Mouse (Mus musculus) kidney, embryonic 14.5 days (tissue): ENCODE results near the gene Ltbp1. TPM values are rescaled to one million over a fixed set of nuclear protein-coding genes. Genes with fewer than 3 reads are reported as not detected.

Experiments used
- ATAC-seq: fragments of 200-750 bp; cut with Nextera tagmentation; 2 replicates; pipeline ENCODE4 v1.8.0; 2017; ENCODE audit warnings: moderate number of reproducible peaks, mild to moderate bottlenecking, moderate TSS enrichment, moderate library complexity; ENCODE audit not compliant: low FRiP score, low TSS enrichment
- H3K27ac ChIP-seq: fragments of 300-500 bp; sonication (generic); 2 replicates; pipeline ENCODE4 v1.5.1; 2014; ENCODE audit warnings: low read depth, mild to moderate bottlenecking, low read length, moderate library complexity, mixed read lengths
- H3K27me3 ChIP-seq: fragments of 300-500 bp; sonication (generic); 2 replicates; pipeline ENCODE4 v1.6.1; 2014; ENCODE audit warnings: mild to moderate bottlenecking, low read length; ENCODE audit not compliant: control insufficient read depth, insufficient read depth
- H3K36me3 ChIP-seq: fragments of 300-500 bp; sonication (generic); 2 replicates; pipeline ENCODE4 v1.6.1; 2014; ENCODE audit warnings: low read length, mixed read lengths; ENCODE audit not compliant: control insufficient read depth, insufficient read depth
- H3K4me1 ChIP-seq: fragments of 300-500 bp; sonication (generic); 2 replicates; pipeline ENCODE4 v1.6.1; 2014; ENCODE audit warnings: low read length, mixed read lengths; ENCODE audit not compliant: control insufficient read depth, insufficient read depth
- H3K4me2 ChIP-seq: fragments of 300-500 bp; sonication (generic); replicated peaks from 2 replicates; pipeline ENCODE4 v1.6.1; 2014; ENCODE audit warnings: low read depth, mild to moderate bottlenecking, low read length
- H3K4me3 ChIP-seq: fragments of 300-500 bp; sonication (generic); 2 replicates; pipeline ENCODE4 v1.5.1; 2014; ENCODE audit warnings: mild to moderate bottlenecking, low read length
- H3K9ac ChIP-seq: fragments of 300-500 bp; sonication (generic); 2 replicates; pipeline ENCODE4 v1.6.1; 2014; ENCODE audit warnings: low read depth, mild to moderate bottlenecking, low read length, moderate library complexity
- H3K9me3 ChIP-seq: fragments of 300-500 bp; sonication (generic); 2 replicates; pipeline ENCODE4 v1.6.1; 2016; ENCODE audit warnings: low read length; ENCODE audit not compliant: control insufficient read depth
- WGBS: fragments of 180-500 bp; shearing (Covaris S2); extraction: QIAGEN DNeasy Blood & Tissue Kit; methylation state at CpG from one replicate; pipeline ENCODE4 v1.1.7; 2014; 5-methylcytosine and 5-hydroxymethylcytosine counted together
- polyA plus RNA-seq: library from polyadenylated mRNA; unstranded; fragments of >200 nt; fragmentation: Nextera tagmentation; extraction: Ambion mirVana; gene quantifications from 2 replicates; pipeline ENCODE4 v1.2.1, GENCODE M21; 2014

Gene Ltbp1
- polyA plus RNA-seq, 1 experiment from 2014 or later = 54.7 TPM

GRCm38 (mm10) chr17:75199694-75200093, 194.3 kb downstream of the Ltbp1 start:
- Histone ChIP-seq H3K36me3 (no peaks in the 10 kb centered on the region), H3K4me3 (no peak overlapping the region), H3K9ac (no peak overlapping the region), H3K9me3 (no peaks in the 10 kb centered on the region), H3K27ac (no peak overlapping the region), H3K4me1 (peaks cover 5% of the 10 kb centered on the region), H3K27me3 (no peaks in the 10 kb centered on the region), H3K4me2 (no peak overlapping the region)
- no peak for ATAC-seq
- WGBS = 81% methylated on average over 9 of the region's 9 CpGs

- Histone ChIP-seq H3K9me3 (no peaks in the 10 kb centered on the region), H3K9ac (no peak overlapping the region), H3K4me1 (peaks cover 19% of the 10 kb centered on the region), H3K4me2 (no peak overlapping the region), H3K27me3 (no peaks in the 10 kb centered on the region), H3K4me3 (no peak overlapping the region), H3K36me3 (no peaks in the 10 kb centered on the region), H3K27ac (no peak overlapping the region)
- WGBS = 89% methylated on average over 3 of the region's 3 CpGs
- no peak for ATAC-seq
These were observed 196.9 kb downstream of the Ltbp1 start for GRCm38 (mm10) chr17:75202314-75202713.

- Histone ChIP-seq H3K9ac (no peak overlapping the region), H3K9me3 (no peaks in the 10 kb centered on the region), H3K27ac (no peak overlapping the region), H3K4me2 (no peak overlapping the region), H3K4me3 (no peak overlapping the region), H3K36me3 (no peaks in the 10 kb centered on the region), H3K27me3 (no peaks in the 10 kb centered on the region), H3K4me1 (peaks cover 19% of the 10 kb centered on the region)
- 86% methylated on average over 1 of the region's 1 CpGs for WGBS
- ATAC-seq = no peak
These were observed 198.7 kb downstream of the Ltbp1 start for GRCm38 (mm10) chr17:75204065-75204464.

GRCm38 (mm10) chr17:75206281-75206680, 200.9 kb downstream of the Ltbp1 start:
- no peak overlapping the region for H3K27ac ChIP-seq
- H3K4me3 ChIP-seq = no peak overlapping the region
- H3K4me1 ChIP-seq = peaks cover 19% of the 10 kb centered on the region
- WGBS = 52% methylated on average over 3 of the region's 3 CpGs
- H3K36me3 ChIP-seq = no peaks in the 10 kb centered on the region
- H3K4me2 ChIP-seq = no peak overlapping the region
- H3K9ac ChIP-seq = no peak overlapping the region
- no peaks in the 10 kb centered on the region for H3K27me3 ChIP-seq
- no peak for ATAC-seq
- no peaks in the 10 kb centered on the region for H3K9me3 ChIP-seq

GRCm38 (mm10) chr17:75208164-75208698, 202.9 kb downstream of the Ltbp1 start:
- no peak overlapping the region for H3K4me3 ChIP-seq
- peaks cover 19% of the 10 kb centered on the region for H3K4me1 ChIP-seq
- H3K9me3 ChIP-seq = no peaks in the 10 kb centered on the region
- peak overlapping the region; percentile 24; the same call in 1 of the 2 replicates for H3K27ac ChIP-seq
- H3K9ac ChIP-seq = no peak overlapping the region
- no peaks in the 10 kb centered on the region for H3K36me3 ChIP-seq
- H3K27me3 ChIP-seq = no peaks in the 10 kb centered on the region
- no peak overlapping the region for H3K4me2 ChIP-seq
- peak; percentile 77; the same call in 1 of the 2 replicates for ATAC-seq
- WGBS = 35% methylated on average over 7 of the region's 7 CpGs

GRCm38 (mm10) chr17:75210526-75210925, 205.2 kb downstream of the Ltbp1 start:
- no peaks in the 10 kb centered on the region for H3K9me3 ChIP-seq
- WGBS = 88% methylated on average over 4 of the region's 4 CpGs
- no peak overlapping the region for H3K27ac ChIP-seq
- H3K36me3 ChIP-seq = no peaks in the 10 kb centered on the region
- no peaks in the 10 kb centered on the region for H3K27me3 ChIP-seq
- no peak overlapping the region for H3K4me3 ChIP-seq
- ATAC-seq = no peak
- peaks cover 9% of the 10 kb centered on the region; the same call in 1 of the 2 replicates for H3K4me1 ChIP-seq
- H3K4me2 ChIP-seq = no peak overlapping the region
- H3K9ac ChIP-seq = no peak overlapping the region

GRCm38 (mm10) chr17:75216362-75216761, 211.0 kb downstream of the Ltbp1 start:
- Histone ChIP-seq H3K27ac (no peak overlapping the region), H3K4me1 (no peaks in the 10 kb centered on the region), H3K9ac (no peak overlapping the region), H3K36me3 (no peaks in the 10 kb centered on the region), H3K27me3 (no peaks in the 10 kb centered on the region), H3K9me3 (no peaks in the 10 kb centered on the region), H3K4me2 (no peak overlapping the region), H3K4me3 (no peak overlapping the region)
- 98% methylated on average over 2 of the region's 2 CpGs for WGBS
- no peak for ATAC-seq

GRCm38 (mm10) chr17:75218700-75219099, 213.3 kb downstream of the Ltbp1 start:
- no peak overlapping the region for H3K9ac ChIP-seq
- H3K27me3 ChIP-seq = no peaks in the 10 kb centered on the region
- H3K36me3 ChIP-seq = no peaks in the 10 kb centered on the region
- H3K27ac ChIP-seq = no peak overlapping the region
- WGBS = 95% methylated on average over 6 of the region's 6 CpGs
- no peaks in the 10 kb centered on the region for H3K4me1 ChIP-seq
- no peak for ATAC-seq
- no peaks in the 10 kb centered on the region for H3K9me3 ChIP-seq
- H3K4me3 ChIP-seq = no peak overlapping the region
- no peak overlapping the region for H3K4me2 ChIP-seq

GRCm38 (mm10) chr17:75228321-75228720, 223.0 kb downstream of the Ltbp1 start:
- no peak overlapping the region for H3K27ac ChIP-seq
- no peak overlapping the region for H3K4me2 ChIP-seq
- no peaks in the 10 kb centered on the region for H3K4me1 ChIP-seq
- no peaks in the 10 kb centered on the region for H3K9me3 ChIP-seq
- H3K9ac ChIP-seq = no peak overlapping the region
- ATAC-seq = no peak
- H3K36me3 ChIP-seq = peaks cover 4% of the 10 kb centered on the region; the same call in 1 of the 2 replicates
- no peaks in the 10 kb centered on the region for H3K27me3 ChIP-seq
- H3K4me3 ChIP-seq = no peak overlapping the region
- 79% methylated on average over 3 of the region's 3 CpGs for WGBS
